Comparison of ENCODE assay signal across 14 mouse cellular contexts in the genomic region with DNA sequence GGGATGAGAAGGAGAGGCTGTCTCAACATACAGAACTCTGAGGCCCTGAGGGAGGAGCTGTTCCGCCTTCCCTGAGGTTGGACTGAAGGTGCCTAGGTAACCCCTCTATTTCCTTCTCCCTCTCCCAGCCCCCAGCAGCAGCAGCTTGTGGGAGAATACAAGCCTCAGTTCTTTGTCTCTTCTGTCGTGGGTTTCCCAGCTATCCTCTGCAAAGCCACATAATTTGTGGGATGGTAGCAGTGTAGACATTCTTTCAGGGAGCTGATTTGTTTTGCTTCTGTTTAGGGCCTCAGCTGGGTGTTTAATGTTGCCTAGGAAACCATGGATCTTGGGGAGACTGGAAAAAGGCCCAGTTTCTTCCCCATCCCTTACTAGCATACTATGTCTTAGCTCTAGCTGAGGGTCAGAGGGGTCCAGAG. TPM values are rescaled to one million over a fixed set of nuclear protein-coding genes. Genes with fewer than 3 reads are reported as not detected.
DNase-seq lines count a peak whose midpoint lies in the region; ATAC-seq and TF ChIP-seq lines count a peak whose summit lies in the region.
"Had no signal": no experiment of that assay in that cellular context is flagged by ENCODE, and none has a peak within 500 bp of the region (broad histone marks: within the 10 kb centered on the region; RNA-seq: fewer than 3 reads in every experiment).

No protein-coding gene starts in this region.

- no peak for TF ChIP-seq CTCF in cortical plate, adult 2 months (IDR thresholded peaks at IDR 0.05; ENCODE audit: extremely low read depth, insufficient read depth, low read length)

- no peak overlapping the region for H3K4me2 ChIP-seq in hindbrain, embryonic 14.5 days (replicated peaks)
- H3K4me2 ChIP-seq in midbrain, embryonic 16.5 days (ENCODE audit: low read length) = no peak overlapping the region
- H3K4me2 ChIP-seq: limb, embryonic 12.5 days had no signal

- 25% methylated on average over 2 of the region's 2 CpGs for WGBS in hindbrain, embryonic 14.5 days
- 30% methylated on average over 2 of the region's 2 CpGs for WGBS in midbrain, embryonic 16.5 days

- no peak for TF ChIP-seq POLR2A in cortical plate, adult 2 months (IDR thresholded peaks at IDR 0.05; ENCODE audit: extremely low read depth, insufficient read depth, low read length)

- 0 out of 2 replicates have a peak overlapping the region, but pooled peaks have one; percentile 25 for H3K27ac ChIP-seq in cortical plate, adult 2 months (ENCODE audit: insufficient read depth, low read length)
- H3K27ac ChIP-seq in hindbrain, embryonic 14.5 days = no peak overlapping the region; the same call in 1 of the 2 replicates
- peak overlapping the region; percentile 1; the same call in 1 of the 2 replicates for H3K27ac ChIP-seq in midbrain, embryonic 16.5 days (ENCODE audit: low read length)
- H3K27ac ChIP-seq: heart, embryonic 10.5 days; limb, embryonic 12.5 days had no signal

- no peak overlapping the region for H3K9ac ChIP-seq in hindbrain, embryonic 14.5 days
- no peak overlapping the region for H3K9ac ChIP-seq in midbrain, embryonic 16.5 days (ENCODE audit: low read depth, low read length)
- H3K9ac ChIP-seq: limb, embryonic 12.5 days had no signal

- no peak overlapping the region for H3K4me3 ChIP-seq in cortical plate, adult 2 months (ENCODE audit: insufficient read depth, low read length)
- no peak overlapping the region for H3K4me3 ChIP-seq in hindbrain, embryonic 14.5 days (replicated peaks; ENCODE audit: low read length)
- no peak overlapping the region for H3K4me3 ChIP-seq in midbrain, embryonic 16.5 days (ENCODE audit: low read depth, low read length)
- H3K4me3 ChIP-seq: heart, embryonic 10.5 days; limb, embryonic 12.5 days had no signal

- peak; percentile 68; the same call in 1 of the 2 replicates for ATAC-seq in hindbrain, embryonic 14.5 days (ENCODE audit: low FRiP score)
- no peak for ATAC-seq in midbrain, embryonic 16.5 days

- no peaks in the 10 kb centered on the region for H3K27me3 ChIP-seq in hindbrain, embryonic 14.5 days (ENCODE audit: control insufficient read depth, insufficient read depth, low read length)
- H3K27me3 ChIP-seq in midbrain, embryonic 16.5 days (ENCODE audit: control insufficient read depth, insufficient read depth, low read depth, low read length) = no peaks in the 10 kb centered on the region
- H3K27me3 ChIP-seq: limb, embryonic 12.5 days had no signal

- no peaks in the 10 kb centered on the region for H3K9me3 ChIP-seq in hindbrain, embryonic 14.5 days (ENCODE audit: control insufficient read depth, low read length)
- H3K9me3 ChIP-seq in midbrain, embryonic 16.5 days (replicated peaks; ENCODE audit: control insufficient read depth, low read length, poor library complexity, severe bottlenecking) = no peaks in the 10 kb centered on the region
- H3K9me3 ChIP-seq: heart, embryonic 10.5 days had no signal

- no peaks in the 10 kb centered on the region for H3K36me3 ChIP-seq in hindbrain, embryonic 14.5 days (replicated peaks; ENCODE audit: control insufficient read depth, insufficient read depth)
- H3K36me3 ChIP-seq in midbrain, embryonic 16.5 days (ENCODE audit: control insufficient read depth, insufficient read depth, low read length) = no peaks in the 10 kb centered on the region
- H3K36me3 ChIP-seq: heart, embryonic 10.5 days; limb, embryonic 12.5 days had no signal

- no peaks in the 10 kb centered on the region for H3K4me1 ChIP-seq in cortical plate, adult 2 months (ENCODE audit: control insufficient read depth, insufficient read depth, low read length)
- H3K4me1 ChIP-seq in hindbrain, embryonic 14.5 days (replicated peaks; ENCODE audit: control insufficient read depth, insufficient read depth, low read length) = 0 out of 2 replicates have a peak, but pooled peaks cover 13% of the 10 kb centered on the region
- H3K4me1 ChIP-seq in midbrain, embryonic 16.5 days (ENCODE audit: control insufficient read depth, insufficient read depth, low read length) = peaks cover 4% of the 10 kb centered on the region
- H3K4me1 ChIP-seq: heart, embryonic 10.5 days had no signal

- peak; percentile 69 for DNase-seq in brain, adult 2 months (ENCODE audit: low read depth, low spot score)
- no peak for DNase-seq in hindbrain, embryonic 14.5 days (ENCODE audit: low spot score)
- no peak for DNase-seq in urinary bladder, postnatal 36 days (ENCODE audit: low spot score in 2 of 2)
- DNase-seq in T-cell, adult 2 months (ENCODE audit: low spot score) = no peak
- DNase-seq in layer of hippocampus, postnatal 36 days = no peak
- DNase-seq: adrenal gland, adult 8-10 months; heart, postnatal 4 days; layer of hippocampus, adult 9-11 months; lung, adult 18-20 months; spleen, adult 18-20 months had no signal

RNA-seq across cellular contexts. Expression of a gene that starts 34.1 kb away (rescaled TPM):
- polyA plus RNA-seq in cortical plate, adult 2 months (2012; rRNA removed) = 86.5 and 88.5 TPM in 2 replicates
- polyA plus RNA-seq in hindbrain, embryonic 14.5 days (2014; fragmentation: Nextera tagmentation; extraction: Ambion mirVana) = 99.1 TPM in 2 replicates
- polyA plus RNA-seq in midbrain, embryonic 16.5 days (2015; fragmentation: Nextera tagmentation; extraction: Ambion mirVana) = 105 and 119 TPM in 2 replicates
- total RNA-seq in layer of hippocampus, postnatal 36 days (2021) = 10 to 100 TPM; 33.7 to 38.3 TPM

RNA-seq across cellular contexts. Expression of a gene that starts 37.3 kb away (rescaled TPM):
- 15.2 and 19.8 TPM in 2 replicates for polyA plus RNA-seq in cortical plate, adult 2 months (2012; rRNA removed)
- polyA plus RNA-seq in hindbrain, embryonic 14.5 days (2014; fragmentation: Nextera tagmentation; extraction: Ambion mirVana) = 4.4 and 6.0 TPM in 2 replicates
- polyA plus RNA-seq in midbrain, embryonic 16.5 days (2015; fragmentation: Nextera tagmentation; extraction: Ambion mirVana) = 4.6 and 4.7 TPM in 2 replicates
- total RNA-seq in layer of hippocampus, postnatal 36 days (2021) = 10 to 100 TPM in 1 of 2 experiments, 1 to 10 TPM in 1; 8.6 to 10.7 TPM
